Mouse (Mus musculus) heart, adult 11 months (tissue): ENCODE measurements around the gene Vps25.
A peak's percentile ranks its signal among the peaks of the same experiment; 100 is the strongest.

ENCODE experiments used
- DNase-seq: peaks from one replicate; pipeline ENCODE4 v3.0.0; 2022

Vps25 gene

GRCm38 (mm10) chr11:101253613-101254389 lies at the start of gene Vps25:
Gene Vps25 (plus strand): TSS chr11:101253707.
- DNase-seq, result peak; percentile 98

GRCm38 (mm10) chr11:101211970-101212369 lies 41.5 kb upstream of the Vps25 start:
- peak; percentile 89 for DNase-seq

GRCm38 (mm10) chr11:101216936-101217335 lies 36.6 kb upstream of the Vps25 start:
- DNase-seq, result no peak

GRCm38 (mm10) chr11:101218436-101219055 lies 35.0 kb upstream of the Vps25 start:
- DNase-seq, result no peak

- no peak for DNase-seq
Observed at GRCm38 (mm10) chr11:101220853-101221252, 32.7 kb upstream of the Vps25 start.

GRCm38 (mm10) chr11:101221306-101221986 lies 32.1 kb upstream of the Vps25 start:
- DNase-seq, result no peak

GRCm38 (mm10) chr11:101224337-101224736 lies 29.2 kb upstream of the Vps25 start:
- peak; percentile 80 for DNase-seq

- DNase-seq, result peak; percentile 91
Observed at GRCm38 (mm10) chr11:101225331-101226064, 28.0 kb upstream of the Vps25 start.

- peak; percentile 100 for DNase-seq
Observed at GRCm38 (mm10) chr11:101226065-101226701, 27.3 kb upstream of the Vps25 start, which contains the start of gene Ezh1. Gene Ezh1 (minus strand): TSS chr11:101226463.

- peak; percentile 95 for DNase-seq
Observed at GRCm38 (mm10) chr11:101229361-101229900, 24.1 kb upstream of the Vps25 start.

GRCm38 (mm10) chr11:101230061-101230511 lies 23.4 kb upstream of the Vps25 start:
- DNase-seq, result peak; percentile 99

GRCm38 (mm10) chr11:101230526-101230925 lies 23.0 kb upstream of the Vps25 start:
- no peak for DNase-seq

- peak; percentile 100 for DNase-seq
Observed at GRCm38 (mm10) chr11:101230991-101231871, 22.3 kb upstream of the Vps25 start.

GRCm38 (mm10) chr11:101232010-101232839 lies 21.3 kb upstream of the Vps25 start:
- DNase-seq, result peak; percentile 98

- DNase-seq, result no peak
Observed at GRCm38 (mm10) chr11:101233240-101233639, 20.3 kb upstream of the Vps25 start.

- no peak for DNase-seq
Observed at GRCm38 (mm10) chr11:101234124-101234523, 19.4 kb upstream of the Vps25 start.

- DNase-seq, result no peak
Observed at GRCm38 (mm10) chr11:101235429-101235828, 18.1 kb upstream of the Vps25 start.

- DNase-seq, result peak; percentile 89
Observed at GRCm38 (mm10) chr11:101236782-101237181, 16.7 kb upstream of the Vps25 start.

- peak; percentile 95 for DNase-seq
Observed at GRCm38 (mm10) chr11:101238071-101238647, 15.3 kb upstream of the Vps25 start.

GRCm38 (mm10) chr11:101245071-101245470 lies 8.4 kb upstream of the Vps25 start:
- DNase-seq, result peak; percentile 98
